Mouse (Mus musculus): ENCODE data around the gene Gatc.
"Not testable (repeated sequence)": the region's sequence is repeated elsewhere in the genome, so short reads cannot be mapped to it uniquely, and the experiment has no call there.

Gatc gene

DNA sequence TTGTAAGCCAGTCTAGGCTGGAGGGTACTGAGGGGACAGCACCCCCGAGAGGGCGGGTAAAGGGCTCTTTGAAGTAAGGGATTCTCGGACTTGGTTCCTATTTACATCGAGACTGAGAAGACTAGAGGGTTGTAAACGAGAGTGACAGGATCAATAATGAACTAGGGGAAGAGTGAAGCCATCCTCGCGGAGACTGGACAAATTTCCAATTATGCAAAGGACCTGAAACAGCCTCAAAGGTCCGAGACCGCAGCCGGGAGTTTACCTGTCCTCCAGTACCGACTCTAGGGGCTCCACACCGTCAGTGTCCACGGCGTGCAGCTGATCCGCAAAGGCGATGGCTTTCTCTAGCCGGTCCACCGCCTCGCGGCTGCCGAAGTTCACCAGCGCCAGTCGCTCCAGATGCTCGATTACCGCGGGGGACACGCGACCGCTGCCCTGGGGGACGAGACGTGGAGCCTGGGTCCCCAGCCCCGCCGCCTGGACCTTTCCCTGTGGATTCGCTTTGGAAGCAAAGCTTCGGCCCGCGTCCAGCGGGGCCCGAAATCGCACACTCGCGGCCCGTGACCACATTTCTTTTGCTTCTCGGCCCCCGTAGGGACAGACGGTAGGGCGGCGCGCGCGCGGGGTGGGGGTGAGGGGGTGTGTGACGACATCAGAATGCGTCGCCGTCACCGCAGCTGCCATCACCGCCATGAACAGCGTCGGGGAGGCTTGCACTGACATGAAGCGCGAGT lies at the start of gene Gatc, which contains the start of gene Triap1:
Gene Gatc, minus strand, starts transcription at position 602 of the 737 bp plus-strand sequence.
Gene Triap1, plus strand, starts transcription at position 649 of the 737 bp plus-strand sequence.
- DNase-seq = peak; percentile 87 to 88

DNA sequence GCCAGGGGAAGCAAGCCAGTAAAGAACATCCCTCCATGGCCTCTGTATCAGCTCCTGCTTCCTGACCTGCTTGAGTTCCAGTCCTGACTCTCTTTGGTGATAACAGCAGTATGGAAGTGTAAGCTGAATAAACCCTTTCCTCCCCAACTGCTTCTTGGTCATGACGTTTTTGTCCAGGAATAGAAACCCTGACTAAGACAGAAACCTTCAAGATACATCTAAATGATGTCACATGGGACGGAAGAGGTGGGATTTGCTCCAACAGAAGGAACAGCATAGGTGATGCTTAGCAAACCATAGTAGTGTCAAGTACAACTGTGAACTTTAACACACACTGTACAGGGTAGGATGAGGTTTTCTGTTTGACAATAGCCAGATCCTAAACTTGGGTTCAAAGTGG lies 37.9 kb upstream of the Gatc start:
- DNase-seq = not testable (repeated sequence)

GRCm38 (mm10) chr5:115375436-115375835 lies 34.5 kb upstream of the Gatc start:
- DNase-seq = no peak

- no peak for DNase-seq
Observed at GRCm38 (mm10) chr5:115374204-115374820, 33.3 kb upstream of the Gatc start.

- no peak for DNase-seq
Observed at GRCm38 (mm10) chr5:115373441-115374203, 32.6 kb upstream of the Gatc start.

GRCm38 (mm10) chr5:115371736-115372135 lies 30.8 kb upstream of the Gatc start:
- DNase-seq = no peak

GRCm38 (mm10) chr5:115364782-115365181 lies 23.8 kb upstream of the Gatc start:
- DNase-seq = no peak

- no peak for DNase-seq
Observed at GRCm38 (mm10) chr5:115362819-115363714, 22.1 kb upstream of the Gatc start.

- DNase-seq = no peak
Observed at GRCm38 (mm10) chr5:115362216-115362615, 21.2 kb upstream of the Gatc start.

- DNase-seq = no peak
Observed at GRCm38 (mm10) chr5:115359851-115360372, 18.9 kb upstream of the Gatc start.

- DNase-seq = no peak
Observed at GRCm38 (mm10) chr5:115359438-115359837, 18.5 kb upstream of the Gatc start.

DNA sequence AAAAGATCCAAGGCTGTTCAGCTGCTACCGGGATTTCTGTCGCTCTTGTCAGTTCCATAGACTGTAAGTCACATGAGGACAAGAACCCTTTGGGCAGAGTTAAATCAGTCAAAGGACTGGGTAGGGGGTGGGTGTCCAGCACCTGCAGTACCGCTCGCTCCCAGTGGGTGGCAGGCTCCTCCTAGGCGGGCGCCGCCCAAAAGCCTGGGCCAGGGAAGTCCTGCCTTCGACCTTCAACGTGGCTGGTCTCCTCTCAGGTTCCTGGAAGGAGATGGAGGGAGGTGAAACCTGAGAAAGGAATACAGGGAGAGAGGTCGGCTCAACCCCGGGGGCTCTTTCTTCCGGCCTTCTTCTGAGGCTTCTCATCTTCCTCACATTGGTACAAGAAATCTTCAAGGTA lies 17.9 kb upstream of the Gatc start:
- DNase-seq = peak; percentile 70 to 80

DNA sequence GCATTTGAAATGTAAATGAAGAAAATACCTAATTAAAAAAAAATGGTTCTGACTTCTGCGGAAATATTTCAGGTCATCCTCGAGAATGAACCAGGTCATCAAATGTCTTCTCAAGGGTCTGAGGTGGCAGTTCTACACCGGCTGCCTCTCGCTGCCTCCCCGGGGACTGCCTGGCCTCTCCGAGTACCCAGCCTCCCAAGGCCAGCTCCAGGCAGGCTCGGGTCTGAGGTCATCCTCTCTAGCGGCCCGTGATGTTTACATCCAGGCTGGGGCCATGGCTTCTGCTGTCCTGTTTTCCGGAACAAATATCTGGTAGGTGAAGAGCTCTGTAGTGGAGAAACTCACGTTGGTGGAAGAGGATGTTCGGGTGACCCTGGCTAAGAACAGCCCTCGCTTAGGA lies 14.1 kb upstream of the Gatc start:
- no peak for DNase-seq

DNA sequence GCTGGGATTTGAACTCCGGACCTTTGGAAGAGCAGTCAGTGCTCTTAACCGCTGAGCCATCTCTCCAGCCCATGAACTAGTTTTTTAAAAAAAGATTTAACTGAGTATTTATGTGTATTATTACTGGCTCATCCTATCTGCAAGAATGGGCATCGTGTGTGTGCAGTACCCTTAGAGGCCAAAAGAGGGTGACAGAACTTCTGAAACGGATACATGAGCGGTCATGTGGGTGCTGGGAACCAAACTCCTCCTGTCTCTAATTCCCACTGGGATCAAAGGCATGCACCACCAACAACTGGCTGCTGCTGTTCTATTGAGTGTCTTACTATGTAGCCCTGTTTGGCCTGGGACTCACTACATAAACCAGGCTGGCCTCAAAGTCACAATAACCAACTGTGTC lies 10.4 kb upstream of the Gatc start:
- DNase-seq = no peak

DNA sequence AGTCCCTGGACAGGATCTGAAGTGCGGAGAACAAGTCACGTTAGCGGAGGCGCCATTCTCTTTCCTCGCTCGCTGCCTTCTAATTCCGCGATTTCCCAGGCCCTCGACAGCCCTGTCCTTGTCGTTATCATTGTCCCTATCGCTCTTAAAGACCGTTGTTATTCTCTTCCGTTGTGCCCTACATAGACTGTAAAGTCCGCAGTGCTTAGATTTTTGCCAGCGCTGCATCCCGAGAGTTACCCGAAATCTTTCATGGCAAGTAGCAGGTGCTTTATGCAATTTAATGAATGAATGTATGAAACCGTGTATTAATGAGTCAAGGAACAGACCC lies 8.2 kb upstream of the Gatc start:
- no peak for DNase-seq

GRCm38 (mm10) chr5:115348546-115349224 lies 7.7 kb upstream of the Gatc start, which contains the start of gene Cox6a1:
Cox6a1 (minus strand) TSS chr5:115348981.
- peak; percentile 98 for DNase-seq

GRCm38 (mm10) chr5:115347564-115347963 lies 6.6 kb upstream of the Gatc start:
- DNase-seq = peak; percentile 72 to 84

DNA sequence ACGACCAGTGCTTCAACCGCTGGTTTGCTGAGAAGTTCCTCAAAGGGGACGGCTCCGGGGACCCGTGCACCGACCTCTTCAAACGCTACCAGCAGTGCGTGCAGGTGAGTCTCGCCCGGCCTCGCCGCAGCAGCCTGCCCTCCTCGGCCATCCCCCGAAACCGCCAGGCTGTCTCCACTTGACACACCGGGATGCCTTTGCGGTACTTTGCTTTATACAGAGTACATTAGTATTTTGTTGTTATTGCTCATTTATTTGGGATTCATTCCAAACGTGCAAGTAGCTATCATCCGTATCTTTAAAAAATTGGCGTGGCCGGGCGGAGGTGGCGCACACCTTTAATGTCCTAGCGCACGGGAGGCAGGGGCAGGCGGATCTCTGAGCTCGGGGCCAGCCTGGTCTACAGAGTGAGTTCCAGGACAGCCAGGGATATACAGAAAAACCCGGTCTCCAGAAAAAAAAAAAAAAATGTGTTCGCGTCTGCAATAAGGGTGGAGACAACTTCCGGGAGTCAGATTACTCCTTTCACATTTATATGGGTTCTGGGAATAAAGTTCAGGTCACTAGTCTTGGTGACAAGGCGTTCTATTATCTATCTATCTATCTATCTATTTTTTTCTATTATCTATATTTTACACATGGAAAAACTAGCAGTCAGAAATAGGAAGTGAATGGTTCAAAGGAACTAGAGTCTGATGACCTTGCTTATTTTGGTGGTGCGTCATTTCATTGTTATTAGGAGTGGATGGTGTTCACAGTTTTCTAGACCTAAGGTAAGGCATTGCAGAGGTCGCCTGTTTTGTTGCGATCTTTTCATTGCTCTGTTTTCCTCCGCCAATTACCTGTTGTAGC lies 562 bp upstream of the Gatc start:
- DNase-seq = no peak

DNA sequence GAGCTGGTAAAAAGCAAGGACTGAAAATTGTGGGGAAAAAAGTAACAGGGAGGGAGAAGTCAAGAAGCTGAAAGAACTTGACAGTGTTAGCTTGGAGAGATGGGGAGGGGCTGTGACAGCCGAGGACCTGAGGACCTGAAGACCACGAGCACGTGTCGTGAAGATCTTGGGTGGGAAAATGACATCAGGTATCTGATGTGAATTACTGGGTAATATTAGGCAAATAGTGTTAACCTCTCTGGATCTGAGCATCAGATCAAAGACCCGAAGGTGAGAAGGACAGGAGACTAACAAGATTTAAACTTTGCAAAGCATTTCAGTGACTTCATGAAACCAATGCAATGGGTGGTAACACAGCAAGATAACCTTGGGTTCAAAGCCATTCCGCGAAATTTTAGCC lies 971 bp downstream of the Gatc start:
- no peak for DNase-seq

DNA sequence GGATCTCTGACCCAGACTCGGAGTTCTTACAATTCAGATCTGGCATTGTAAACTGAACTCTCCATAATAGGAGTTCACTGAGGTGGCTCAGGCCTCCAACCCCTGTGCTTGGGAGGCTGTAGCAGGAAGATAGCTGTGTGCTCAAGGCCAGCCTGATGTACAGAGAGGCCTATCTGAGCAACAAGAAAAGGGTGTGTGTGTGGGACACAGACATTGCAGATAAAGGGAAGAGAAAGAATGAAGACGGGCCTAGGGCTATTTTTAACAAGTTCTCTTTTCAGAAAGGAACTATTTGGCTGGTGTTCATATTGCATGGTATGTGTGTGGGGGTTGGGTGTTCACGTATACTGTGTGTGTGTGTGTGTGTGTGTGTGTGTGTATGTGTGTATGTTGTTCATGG lies 7.4 kb downstream of the Gatc start:
- no peak for DNase-seq

DNA sequence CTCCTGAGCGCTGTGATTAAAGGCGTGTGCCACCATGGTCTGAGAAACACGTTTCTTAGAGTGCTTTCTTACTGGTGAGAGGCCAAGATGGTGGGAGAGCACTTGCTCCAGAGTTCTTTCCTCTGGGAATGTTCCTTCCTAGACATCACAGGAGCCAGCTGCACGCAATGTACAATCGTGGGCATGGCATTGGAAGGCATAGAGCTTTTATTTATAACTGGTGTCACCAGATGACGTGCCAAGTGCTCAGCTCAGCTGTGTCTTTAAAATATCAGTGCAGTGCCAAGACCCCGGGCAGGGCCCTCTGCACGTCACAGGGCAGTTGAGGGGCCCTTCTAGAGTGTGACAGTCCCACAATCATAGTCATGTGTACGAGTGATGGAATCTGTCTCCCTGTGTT lies 10.0 kb downstream of the Gatc start:
- DNase-seq = no peak
